Mouse (Mus musculus) liver, adult 2 months (tissue): ENCODE results near the gene Tmx1. TPM values are rescaled to one million over a fixed set of nuclear protein-coding genes. Genes with fewer than 3 reads are reported as not detected.

ENCODE experiments used
- DNase-seq: peaks from one replicate; pipeline ENCODE4 v3.0.0-alpha.2; 2011; ENCODE audit warnings: low read depth, low spot score; ENCODE audit errors: extremely low read depth
- H3K27ac ChIP-seq: fragments of 200-500 bp; replicated peaks from 2 replicates; pipeline ENCODE4 v1.5.1; 2012; ENCODE audit warnings: low read depth, mild to moderate bottlenecking, control low read depth, inconsistent platforms, low read length; ENCODE audit not compliant: insufficient read depth
- H3K27me3 ChIP-seq: fragments of 200-500 bp; 2 replicates; pipeline ENCODE4 v1.6.1; 2012; ENCODE audit warnings: mild to moderate bottlenecking, moderate library complexity, low read length, inconsistent platforms; ENCODE audit not compliant: control insufficient read depth, insufficient read depth
- H3K36me3 ChIP-seq: fragments of 200-500 bp; 2 replicates; pipeline ENCODE4 v1.6.1; 2012; ENCODE audit warnings: low read length, inconsistent platforms; ENCODE audit not compliant: control insufficient read depth, insufficient read depth
- H3K4me1 ChIP-seq: fragments of 200-500 bp; 2 replicates; pipeline ENCODE4 v1.6.1; 2011; ENCODE audit warnings: low read length; ENCODE audit not compliant: control insufficient read depth, insufficient read depth
- H3K4me3 ChIP-seq: fragments of 200-500 bp; 2 replicates; pipeline ENCODE4 v1.5.1; 2011; ENCODE audit warnings: low read depth, mild to moderate bottlenecking, control low read depth, low read length, moderate library complexity; ENCODE audit not compliant: insufficient read depth
- H3K79me2 ChIP-seq: fragments of 200-500 bp; 2 replicates; pipeline ENCODE4 v1.6.1; 2012; ENCODE audit warnings: inconsistent platforms, mild to moderate bottlenecking, low read length, moderate library complexity; ENCODE audit not compliant: control insufficient read depth, insufficient read depth
- H3K9ac ChIP-seq: fragments of 200-500 bp; 2 replicates; pipeline ENCODE4 v1.6.1; 2012; ENCODE audit warnings: low read depth, mild to moderate bottlenecking, control low read depth, inconsistent platforms, low read length
- CTCF ChIP-seq: fragments of 200-500 bp; IDR thresholded peaks from 2 replicates; pipeline ENCODE4 v1.5.1; 2011; ENCODE audit warnings: low read depth, low read length, control low read depth
- POLR2A ChIP-seq: fragments of 200-500 bp; IDR thresholded peaks from 2 replicates; pipeline ENCODE4 v1.6.1; 2011; ENCODE audit warnings: low read length, control low read depth; ENCODE audit not compliant: insufficient read depth; ENCODE audit errors: extremely low read depth
- WGBS: fragments of 180-500 bp; shearing (Covaris S2); methylation state at CpG from one replicate; pipeline ENCODE4 v1.1.7; 2018; 5-methylcytosine and 5-hydroxymethylcytosine counted together
- polyA plus RNA-seq: library from polyadenylated mRNA; depleted of rRNA; stranded (reverse); fragments of >200 nt; gene quantifications from 2 replicates; pipeline ENCODE4 v1.2.3, GENCODE M21; 2012
- total RNA-seq: library from RNA; depleted of rRNA; stranded (reverse); fragments of >200 nt; gene quantifications from 2 replicates; pipeline ENCODE4 v1.2.3, GENCODE M21; 2014

Gene Tmx1
- total and polyA plus RNA-seq, 2 experiments: 7.0 to 41.9 TPM

DNA sequence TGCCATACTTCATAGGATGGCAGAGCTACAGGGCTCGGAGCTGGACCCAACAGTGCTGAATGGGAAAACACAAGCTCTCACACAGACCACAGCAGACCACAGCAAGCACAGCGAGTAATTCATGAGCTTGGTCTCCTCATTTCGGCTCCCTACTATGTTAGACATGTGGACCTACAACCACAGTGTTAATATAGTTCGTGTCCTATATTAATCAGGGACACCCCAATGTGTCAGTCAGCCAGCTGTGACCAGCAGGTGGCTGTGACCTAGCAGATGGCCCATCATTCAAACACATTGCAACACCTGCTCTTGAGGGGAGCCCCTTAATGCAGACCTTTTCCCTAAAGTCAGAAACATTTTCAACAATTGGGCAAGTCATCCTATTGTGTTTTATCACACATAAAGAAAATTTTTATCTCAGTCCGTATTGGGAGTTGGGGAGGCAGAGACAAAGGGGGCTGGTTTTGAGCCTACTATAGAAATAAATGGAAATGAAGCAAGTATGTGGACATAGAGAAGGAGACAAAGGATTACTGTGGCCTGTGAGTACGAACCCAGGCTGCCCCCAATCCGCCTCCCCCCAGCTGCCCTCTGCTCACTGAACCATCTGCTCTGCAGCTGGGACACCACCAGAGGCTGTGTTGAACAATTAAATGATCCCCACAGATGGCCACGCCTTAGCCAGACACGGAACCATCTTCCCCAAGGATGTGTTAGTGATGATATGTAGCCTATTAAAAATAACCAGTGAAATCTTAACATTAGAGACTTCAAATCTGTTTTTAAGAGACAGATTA, 30.4 kb upstream of the Tmx1 start:
- Histone ChIP-seq H3K4me3 (no peak overlapping the region), H3K4me1 (no peaks in the 10 kb centered on the region), H3K9ac (no peak overlapping the region), H3K36me3 (no peaks in the 10 kb centered on the region), H3K27ac (no peak overlapping the region), H3K27me3 (no peaks in the 10 kb centered on the region), H3K79me2 (no peaks in the 10 kb centered on the region)
- WGBS: 75% methylated on average over 9 of the region's 9 CpGs
- TF ChIP-seq CTCF: no peak
- no peak for TF ChIP-seq POLR2A
- no peak for DNase-seq

DNA sequence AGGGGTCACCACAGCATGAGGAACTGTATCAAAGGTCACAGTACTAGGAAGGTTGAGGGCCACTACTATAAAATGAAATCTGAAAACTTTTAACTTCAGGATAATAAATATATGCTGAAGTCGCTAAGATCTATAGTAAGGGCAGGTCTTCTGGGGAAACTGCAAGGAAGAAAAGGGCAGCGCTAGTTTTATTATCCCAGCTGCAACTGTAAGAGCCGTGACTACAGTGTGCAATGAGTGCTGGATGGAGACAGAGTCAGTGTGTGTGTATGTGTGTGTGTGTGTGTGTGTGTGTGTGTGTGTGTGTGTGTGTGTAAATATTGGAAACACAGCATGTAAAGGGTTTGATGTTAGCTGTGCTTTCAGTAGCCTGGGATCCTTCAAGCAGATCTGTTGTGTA, 25.0 kb upstream of the Tmx1 start:
- DNase-seq: no peak
- no peaks in the 10 kb centered on the region for H3K4me1 ChIP-seq
- no peaks in the 10 kb centered on the region for H3K79me2 ChIP-seq
- no peak overlapping the region for H3K9ac ChIP-seq
- no peaks in the 10 kb centered on the region for H3K27me3 ChIP-seq
- H3K4me3 ChIP-seq: no peak overlapping the region
- no peaks in the 10 kb centered on the region for H3K36me3 ChIP-seq
- 93% methylated on average over 3 of the region's 3 CpGs for WGBS
- no peak for TF ChIP-seq POLR2A
- no peak for TF ChIP-seq CTCF
- no peak overlapping the region for H3K27ac ChIP-seq

DNA sequence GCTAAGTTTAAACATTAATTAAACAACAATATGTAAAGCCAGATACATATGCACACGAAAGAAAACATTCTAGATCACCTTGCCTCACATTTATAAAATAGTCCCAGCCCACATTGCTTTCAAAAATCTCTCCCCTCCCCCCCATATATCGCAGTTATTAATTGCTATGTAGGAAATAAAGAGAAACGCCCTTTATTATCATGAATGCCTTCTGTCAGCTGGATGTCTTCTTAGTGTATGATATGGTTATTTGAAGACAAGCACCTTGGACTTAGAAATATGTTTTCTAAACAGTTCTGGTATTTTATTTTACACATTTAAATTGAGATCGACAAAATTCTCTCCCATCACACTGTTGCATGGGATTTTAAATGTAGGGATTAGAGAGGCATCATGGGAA, 23.3 kb upstream of the Tmx1 start:
- TF ChIP-seq CTCF (no peak), POLR2A (no peak)
- Histone ChIP-seq H3K4me3 (no peak overlapping the region), H3K79me2 (no peaks in the 10 kb centered on the region), H3K36me3 (no peaks in the 10 kb centered on the region), H3K27ac (no peak overlapping the region), H3K9ac (no peak overlapping the region), H3K4me1 (no peaks in the 10 kb centered on the region), H3K27me3 (no peaks in the 10 kb centered on the region)
- no peak for DNase-seq
- 75% methylated on average over 4 of the region's 4 CpGs for WGBS

DNA sequence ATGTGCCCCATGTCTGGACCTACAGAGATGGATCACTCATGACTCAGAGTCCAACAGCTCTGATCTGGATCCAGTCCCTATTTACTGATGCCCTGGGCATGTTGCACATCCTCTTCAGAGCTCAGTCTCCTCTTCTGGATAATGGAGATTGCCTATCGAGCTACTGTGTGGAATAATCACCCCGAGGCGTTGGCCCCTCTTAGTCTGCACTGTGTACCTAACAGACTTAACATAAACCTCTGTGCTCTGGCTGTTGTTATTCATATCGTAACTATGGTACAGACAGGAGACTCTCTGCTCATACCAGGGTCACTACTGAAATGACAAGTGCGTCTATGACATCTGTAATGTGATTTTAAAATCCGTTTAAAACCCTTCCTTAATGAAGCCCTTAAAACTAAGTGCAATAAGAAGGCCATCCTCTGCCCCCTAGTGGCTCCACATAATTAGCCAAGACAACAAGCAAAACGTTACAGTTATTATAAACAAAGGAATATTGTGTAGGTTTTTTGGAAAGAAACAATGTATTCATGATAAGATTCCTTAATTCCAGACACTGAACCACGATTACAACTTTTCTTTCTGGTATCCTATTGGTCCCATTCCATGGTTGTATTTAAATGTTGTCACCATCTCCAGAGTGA, 22.5 kb upstream of the Tmx1 start:
- TF ChIP-seq CTCF (no peak), POLR2A (no peak)
- peak; percentile 26 for DNase-seq
- Histone ChIP-seq H3K36me3 (no peaks in the 10 kb centered on the region), H3K27me3 (no peaks in the 10 kb centered on the region), H3K27ac (no peak overlapping the region), H3K9ac (no peak overlapping the region), H3K4me1 (no peaks in the 10 kb centered on the region), H3K4me3 (no peak overlapping the region), H3K79me2 (no peaks in the 10 kb centered on the region)
- WGBS: 39% methylated on average over 8 of the region's 8 CpGs

DNA sequence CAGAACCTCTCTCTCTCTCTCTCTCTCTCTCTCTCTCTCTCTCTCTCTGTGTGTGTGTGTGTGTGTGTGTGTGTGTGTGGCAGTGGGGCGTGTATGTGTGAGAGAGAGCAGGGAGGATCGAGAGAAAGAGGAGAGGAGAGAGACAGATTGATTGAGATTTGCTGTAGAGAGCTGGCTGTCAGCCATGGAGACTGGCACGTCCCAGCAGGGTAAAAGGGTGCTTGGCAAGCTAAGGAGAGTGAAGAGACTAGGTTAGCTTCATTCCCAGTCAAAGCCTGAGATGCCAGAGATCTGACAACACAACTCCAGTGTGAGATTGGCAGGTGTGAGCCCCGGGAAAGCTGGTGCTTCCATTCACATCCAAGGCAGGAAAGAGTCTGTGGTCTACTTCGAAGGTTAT, 21.5 kb upstream of the Tmx1 start:
- H3K9ac ChIP-seq: no peak overlapping the region
- DNase-seq: peak; percentile 61
- WGBS: 36% methylated on average over 5 of the region's 5 CpGs
- H3K4me1 ChIP-seq: no peaks in the 10 kb centered on the region
- no peaks in the 10 kb centered on the region for H3K27me3 ChIP-seq
- H3K4me3 ChIP-seq: no peak overlapping the region
- TF ChIP-seq POLR2A (no peak), CTCF (no peak)
- no peaks in the 10 kb centered on the region for H3K36me3 ChIP-seq
- H3K27ac ChIP-seq: no peak overlapping the region
- H3K79me2 ChIP-seq: no peaks in the 10 kb centered on the region

DNA sequence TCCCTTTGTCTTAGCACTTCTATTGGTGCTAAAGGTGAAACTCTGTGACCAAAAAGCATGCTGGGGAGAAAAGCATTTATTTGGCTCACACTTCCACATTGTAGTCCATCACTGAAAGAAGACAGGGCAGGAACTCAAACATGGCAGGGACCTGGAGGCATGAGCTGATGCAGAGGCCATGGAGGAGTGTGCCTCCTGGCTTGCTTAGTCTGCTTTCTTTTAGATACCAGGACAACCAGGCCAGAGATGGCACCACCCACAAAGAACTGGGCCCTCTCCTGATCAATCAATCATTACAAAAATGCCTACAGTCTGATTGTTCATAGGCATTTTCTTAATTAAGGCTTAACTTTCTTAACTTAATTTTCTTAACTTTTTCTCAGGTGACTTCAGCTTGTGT, 2.9 kb upstream of the Tmx1 start:
- DNase-seq: no peak
- no peak overlapping the region for H3K4me3 ChIP-seq
- H3K36me3 ChIP-seq: no peaks in the 10 kb centered on the region
- no peak overlapping the region for H3K27ac ChIP-seq
- H3K4me1 ChIP-seq: peaks cover 3% of the 10 kb centered on the region; the same call in 1 of the 2 replicates
- H3K27me3 ChIP-seq: no peaks in the 10 kb centered on the region
- no peak overlapping the region for H3K9ac ChIP-seq
- TF ChIP-seq POLR2A (no peak), CTCF (no peak)
- H3K79me2 ChIP-seq: peaks cover 10% of the 10 kb centered on the region; the same call in 1 of the 2 replicates
